Mouse (Mus musculus) spleen, postnatal 36 days (tissue): ENCODE data around the gene 1110017D15Rik.

Experiments
- DNase-seq, 2 experiments: peaks; one replicate each; pipeline ENCODE4 v3.0.0; 2022; ENCODE audit warnings: low spot score in 2 of 2, mixed read lengths in 1 of 2

Gene 1110017D15Rik

DNA sequence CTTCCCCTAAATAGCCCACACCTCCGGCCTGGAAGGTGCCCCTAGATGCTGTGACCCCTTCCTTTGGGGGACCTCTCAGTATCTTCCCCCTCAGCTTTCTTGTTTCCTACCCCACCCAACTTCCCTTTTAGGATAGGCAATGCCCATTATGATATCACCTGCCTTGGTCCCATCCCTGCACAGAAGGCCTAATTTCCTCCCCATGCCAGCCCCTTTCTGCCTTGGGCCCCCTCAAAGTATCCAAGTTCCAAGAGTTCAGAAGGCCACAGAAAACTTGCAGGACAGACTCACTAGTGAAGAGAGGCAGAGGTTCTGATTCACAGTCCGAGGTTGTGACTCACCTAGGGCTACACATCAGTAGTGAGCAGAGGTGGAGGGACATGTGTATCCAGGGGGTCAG is at the start of gene 1110017D15Rik:
Gene 1110017D15Rik, minus strand, starts transcription at position 101 of the 400 bp plus-strand sequence.
- no peak for DNase-seq

DNA sequence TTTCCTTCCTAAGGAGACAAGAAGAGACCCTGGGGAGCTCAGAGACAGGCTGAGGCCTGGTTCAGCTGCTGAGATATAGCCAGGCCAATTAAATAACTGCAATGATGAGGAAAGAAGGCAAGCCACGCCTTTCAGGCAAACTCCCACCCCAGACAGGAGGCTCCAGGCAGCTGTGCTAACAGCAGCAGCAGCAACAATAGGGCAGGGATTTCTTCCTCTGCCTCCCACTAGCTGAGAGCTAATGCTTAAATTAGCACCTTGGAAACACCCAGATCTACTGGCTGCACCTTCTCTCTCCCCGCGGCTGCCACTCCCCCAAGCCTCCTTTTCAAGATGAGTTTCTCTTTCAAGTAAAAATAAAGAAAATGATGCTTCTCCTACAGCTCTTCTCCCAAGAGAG is 49.0 kb upstream of the 1110017D15Rik start:
- DNase-seq = no peak

DNA sequence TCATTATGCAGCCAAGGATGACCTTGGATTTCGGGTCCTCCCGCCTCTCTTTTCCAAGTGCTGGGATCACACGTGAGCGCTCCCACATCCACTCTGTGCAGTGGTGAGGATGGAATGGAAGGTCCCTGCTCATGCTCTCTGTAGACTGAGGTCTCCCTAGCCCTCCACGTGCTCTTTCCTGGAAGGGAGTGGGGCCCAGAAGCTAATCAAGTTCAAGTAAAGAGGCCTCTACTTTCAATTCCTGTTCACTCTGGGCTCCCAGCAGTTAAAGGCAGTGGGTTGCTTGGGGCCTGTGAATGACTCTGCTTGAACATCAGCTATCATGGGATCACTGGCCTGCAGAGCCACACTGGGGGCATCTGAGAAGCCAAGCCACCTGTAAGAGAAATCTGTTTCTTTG is 46.2 kb upstream of the 1110017D15Rik start:
- DNase-seq = no peak

DNA sequence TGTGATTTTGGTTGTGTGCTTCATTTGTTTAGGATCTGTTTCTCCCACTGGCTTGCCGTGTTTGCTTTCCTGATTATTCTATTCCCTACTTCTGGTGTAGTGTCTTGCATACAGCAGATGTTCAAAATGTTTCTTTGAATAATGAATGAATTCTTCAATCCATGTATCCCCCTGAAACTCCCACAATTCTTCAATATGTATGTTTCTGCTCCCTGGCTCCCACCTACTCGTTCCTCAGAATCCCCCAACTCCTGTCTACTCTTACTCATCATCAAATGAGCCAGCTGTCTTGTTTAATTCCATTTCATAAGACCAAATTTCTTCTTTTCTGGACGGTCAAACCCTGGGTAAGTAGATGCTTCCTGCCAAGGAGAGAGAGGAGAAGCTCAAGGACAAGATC is 40.0 kb upstream of the 1110017D15Rik start:
- DNase-seq = no peak

DNA sequence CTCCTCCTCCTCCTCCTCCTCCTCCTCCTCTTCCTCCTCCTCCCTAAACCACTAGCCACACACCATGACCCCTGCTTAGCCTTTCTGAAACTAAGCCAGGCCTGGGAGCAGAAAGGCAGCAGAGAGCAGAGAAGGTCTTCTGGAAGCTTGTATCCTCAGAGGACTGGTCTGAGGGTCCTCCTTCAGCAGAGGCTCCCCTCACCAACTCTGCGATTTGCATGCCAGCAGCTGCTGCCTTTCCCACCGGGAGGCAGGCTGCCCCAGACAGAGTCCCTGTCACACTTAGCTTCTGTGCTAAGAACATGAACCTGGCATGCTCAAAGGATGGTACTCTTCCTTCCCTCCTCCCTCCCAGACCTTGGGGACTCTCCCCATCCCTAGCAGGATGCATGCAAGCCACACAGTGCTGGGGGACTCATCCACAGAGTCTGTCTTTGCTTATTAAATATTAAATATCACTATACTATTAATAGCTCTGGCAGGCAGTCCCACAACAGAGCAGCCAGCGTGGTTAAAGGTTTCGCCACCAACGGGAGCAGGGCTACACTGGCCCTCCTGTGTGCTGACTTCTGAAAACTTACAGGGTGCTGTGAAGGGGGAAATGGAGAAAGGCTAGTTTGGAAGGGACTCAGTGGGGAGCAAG is 39.3 kb upstream of the 1110017D15Rik start:
- no peak for DNase-seq

DNA sequence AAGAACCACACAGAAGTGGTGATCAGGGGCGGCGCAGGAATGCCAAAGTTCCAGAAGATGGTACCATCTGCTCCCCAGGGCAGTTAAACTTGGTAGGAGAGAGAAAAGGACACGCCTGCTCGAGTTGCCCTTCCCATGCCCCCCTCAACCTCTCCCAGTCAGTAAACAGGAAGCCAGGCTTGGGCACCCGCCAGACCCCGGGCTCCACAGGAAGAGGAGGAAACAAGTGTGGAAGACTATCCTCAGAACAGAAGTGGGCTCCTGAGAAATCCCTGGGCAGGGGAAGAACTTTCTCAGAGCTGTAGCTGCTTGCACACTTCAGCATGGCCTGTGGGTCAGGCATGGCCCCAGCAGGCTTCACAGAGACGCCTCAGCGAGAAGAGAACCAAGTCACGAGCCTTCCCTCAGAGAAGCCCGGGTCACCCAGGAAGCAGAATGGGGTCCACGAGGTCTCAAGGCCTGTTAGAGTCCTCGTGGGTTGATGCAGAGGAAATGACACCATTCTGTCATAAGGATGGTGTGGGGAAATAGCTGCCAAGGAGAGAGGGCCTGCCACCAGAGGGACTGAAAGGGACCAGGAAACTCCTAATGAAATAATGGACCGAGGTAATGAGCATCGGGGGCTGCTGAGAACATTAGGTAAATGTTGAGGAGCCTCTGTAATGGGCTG is 38.0 kb upstream of the 1110017D15Rik start:
- peak; percentile 23 to 50 for DNase-seq

DNA sequence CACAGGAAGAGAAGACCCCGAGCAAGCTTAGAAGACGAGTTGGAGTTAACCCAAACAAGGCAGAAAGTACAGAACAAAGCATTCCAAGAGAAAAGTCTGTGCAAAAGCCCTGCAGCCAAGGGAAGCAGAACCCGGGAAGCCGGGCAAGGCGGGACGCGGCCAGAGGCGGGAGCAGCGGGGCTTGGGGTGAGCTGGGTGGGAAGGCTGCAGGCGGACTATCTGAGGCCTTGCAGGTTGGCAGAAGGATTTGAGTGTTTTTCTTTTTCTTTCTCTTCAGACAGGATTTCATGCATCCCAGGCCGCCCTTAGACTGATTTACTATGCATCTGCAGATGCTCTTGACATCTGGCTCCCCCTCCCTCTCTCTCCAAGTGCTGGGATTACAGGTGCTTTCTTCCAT is 36.0 kb upstream of the 1110017D15Rik start:
- no peak for DNase-seq

DNA sequence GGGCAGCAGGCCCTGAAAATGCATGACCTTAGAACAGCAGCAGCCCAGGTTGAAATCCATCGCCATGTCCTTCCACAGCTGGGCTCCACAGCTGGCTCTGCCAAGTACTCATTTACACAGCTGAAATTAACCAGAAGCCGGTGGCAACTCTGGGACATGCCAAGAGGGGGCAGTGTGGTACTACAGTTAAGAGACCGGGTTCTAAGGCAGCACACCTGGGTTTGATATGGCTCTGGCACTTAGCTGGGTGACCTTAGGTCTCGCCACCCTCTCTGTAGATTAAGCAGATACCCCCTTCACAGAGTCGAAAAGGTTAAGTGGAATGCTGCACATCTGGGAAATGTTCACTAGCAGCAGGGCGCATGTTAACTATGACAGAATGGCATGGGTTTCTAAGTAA is 35.4 kb upstream of the 1110017D15Rik start:
- peak; percentile 53 to 54 for DNase-seq

DNA sequence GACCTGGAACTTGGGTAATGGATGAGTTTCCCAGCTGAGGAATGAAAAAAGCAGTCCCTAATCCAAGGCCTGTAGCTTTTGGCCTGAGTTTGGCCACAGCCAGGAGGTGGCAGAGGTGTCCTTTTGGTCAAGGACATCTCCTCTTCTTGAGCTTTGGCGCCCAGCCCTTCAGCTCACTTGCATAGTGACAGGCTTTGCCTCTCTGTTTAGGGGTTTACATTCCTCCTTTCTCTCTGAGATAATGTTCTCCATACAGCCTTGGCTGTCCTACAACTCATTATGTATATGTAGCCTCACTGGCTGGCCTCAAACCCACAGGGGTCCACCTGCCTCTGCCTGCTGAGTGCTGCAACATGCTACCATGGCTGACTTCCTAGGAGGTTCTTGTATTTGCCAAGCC is 30.0 kb upstream of the 1110017D15Rik start:
- no peak for DNase-seq

DNA sequence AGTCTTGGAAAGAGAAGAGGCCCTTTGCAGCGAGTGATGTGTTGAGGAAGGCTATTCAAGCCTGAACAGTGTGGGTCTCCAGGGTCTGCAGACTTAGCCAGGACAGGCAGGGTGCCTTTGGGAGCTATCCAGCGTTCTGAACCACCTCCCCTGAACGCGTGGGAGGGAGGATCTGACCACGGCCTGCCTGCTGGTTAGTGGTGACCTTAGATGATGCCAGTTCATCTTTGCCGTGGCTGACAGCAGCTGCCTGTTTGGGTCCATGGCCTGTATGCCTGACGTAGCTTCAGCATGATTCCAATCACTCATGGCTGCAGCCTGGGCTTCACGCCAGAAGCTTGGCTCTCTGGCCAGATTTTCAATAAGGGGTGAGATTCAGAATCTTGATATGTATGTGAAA is 28.9 kb upstream of the 1110017D15Rik start:
- DNase-seq = no peak

DNA sequence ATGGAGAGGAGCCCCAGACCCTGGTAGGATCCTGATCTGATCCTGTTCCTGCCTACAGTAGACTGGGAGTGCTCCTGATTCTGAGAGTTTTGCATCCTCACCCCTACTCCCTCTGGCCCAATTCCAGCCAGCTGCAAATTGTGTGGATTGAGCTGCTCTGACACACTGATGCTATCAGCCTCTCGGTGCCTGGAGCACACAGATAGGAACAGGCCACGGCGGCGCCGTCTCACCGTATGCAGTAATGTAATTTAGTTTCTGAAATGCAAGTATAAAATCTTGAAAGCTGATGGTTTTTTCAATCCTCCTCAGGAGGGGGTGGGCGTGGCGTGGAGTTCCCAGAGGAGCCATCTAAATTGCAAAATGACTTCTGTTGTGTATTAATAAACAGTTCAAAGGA is 25.0 kb upstream of the 1110017D15Rik start:
- DNase-seq = no peak

DNA sequence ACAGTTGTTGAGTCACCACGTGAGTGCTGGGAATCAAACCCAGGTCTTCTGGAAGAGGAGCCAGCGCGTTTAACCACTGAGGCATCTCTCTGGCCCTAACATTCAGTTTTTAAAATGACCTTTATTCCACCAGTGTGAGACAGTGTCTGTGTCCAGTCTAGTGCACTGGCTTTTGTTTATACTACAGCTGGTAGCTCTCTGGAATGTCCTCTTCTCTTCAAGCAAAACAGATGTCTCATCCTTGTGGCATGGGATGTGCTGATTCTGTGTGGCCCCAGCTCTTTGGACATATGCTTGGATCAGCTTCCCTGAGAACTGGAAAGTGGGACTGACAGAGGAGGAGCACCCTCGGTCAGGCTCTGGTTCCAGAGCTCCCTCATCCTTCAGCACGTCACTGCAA is 17.7 kb upstream of the 1110017D15Rik start:
- no peak for DNase-seq

DNA sequence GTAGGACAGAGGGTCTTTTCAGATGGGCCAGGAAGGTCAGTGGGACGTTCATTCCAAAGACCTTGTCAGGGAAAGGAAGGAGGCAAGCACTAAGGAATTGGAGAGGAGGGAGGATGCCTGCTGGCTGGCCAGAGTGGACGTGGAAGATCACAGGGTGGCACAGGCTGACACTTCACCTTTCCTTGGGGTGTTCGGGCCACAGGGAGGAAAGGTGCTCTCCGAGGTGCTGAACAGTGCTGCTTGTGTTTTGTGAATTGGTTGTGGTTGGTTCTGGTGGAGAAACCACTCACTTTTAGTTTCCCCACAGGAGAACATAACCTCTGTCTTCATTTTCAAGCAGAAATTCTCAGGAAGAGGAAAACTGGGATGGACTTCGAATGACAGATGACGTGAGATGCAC is 15.3 kb upstream of the 1110017D15Rik start:
- DNase-seq = no peak

DNA sequence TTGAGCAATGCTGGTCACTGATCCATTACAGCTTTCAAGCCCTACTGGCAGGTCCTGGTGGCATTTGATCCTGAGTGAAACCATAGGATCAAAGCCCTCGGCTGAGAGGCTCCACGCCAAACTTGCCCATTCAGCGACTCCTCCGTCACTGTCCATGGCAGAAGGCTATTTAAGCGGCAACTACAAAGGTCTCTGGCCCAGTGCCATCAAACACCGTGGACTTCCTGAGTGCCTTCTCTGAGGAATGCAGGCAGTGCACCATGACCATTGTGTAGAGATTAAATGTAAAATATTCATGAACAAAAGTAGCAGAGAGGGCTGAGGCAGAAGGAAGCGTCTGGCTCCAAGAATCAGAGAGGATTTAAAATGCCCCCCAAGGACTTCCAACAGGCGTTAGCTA is 10.9 kb upstream of the 1110017D15Rik start:
- DNase-seq = no peak

DNA sequence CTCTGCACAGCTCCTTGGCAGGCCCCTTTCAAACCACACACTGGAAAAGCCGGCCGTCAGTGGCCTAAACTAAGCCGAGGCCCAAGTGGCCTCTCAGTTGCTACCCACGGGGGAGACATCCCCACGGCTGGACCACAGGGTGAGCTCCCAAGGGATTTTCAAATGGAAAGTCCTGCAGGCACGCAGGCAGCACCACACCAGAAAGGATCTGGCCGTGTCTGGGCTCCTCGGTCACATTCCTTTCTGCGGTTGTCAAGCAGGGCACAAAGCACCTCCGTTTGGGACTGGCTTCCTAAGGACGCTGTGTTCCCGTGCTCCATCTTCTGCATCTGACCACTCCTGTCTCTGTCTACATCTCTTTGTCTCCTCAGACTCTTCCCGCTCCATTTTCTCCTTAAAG is 9.9 kb upstream of the 1110017D15Rik start:
- DNase-seq = no peak

DNA sequence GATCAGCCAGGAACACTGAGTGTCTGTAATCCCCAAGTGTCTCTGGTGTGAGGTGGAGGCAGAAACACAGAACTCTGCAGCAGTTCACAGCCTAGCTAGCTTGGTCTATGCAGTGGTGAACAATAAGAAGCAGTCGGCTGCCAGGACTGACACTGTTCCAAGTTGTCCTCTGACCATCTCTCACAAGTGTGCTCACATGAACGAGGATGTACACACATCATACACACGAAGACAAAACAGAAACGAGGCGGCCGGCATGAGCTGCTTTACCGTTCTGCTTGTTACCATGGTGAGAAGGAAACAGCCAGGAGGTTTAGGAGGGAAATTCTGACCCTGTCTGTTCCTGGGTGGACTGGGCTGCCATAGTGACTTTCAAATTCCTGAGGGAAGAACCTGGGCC is 9.4 kb upstream of the 1110017D15Rik start:
- DNase-seq = no peak

DNA sequence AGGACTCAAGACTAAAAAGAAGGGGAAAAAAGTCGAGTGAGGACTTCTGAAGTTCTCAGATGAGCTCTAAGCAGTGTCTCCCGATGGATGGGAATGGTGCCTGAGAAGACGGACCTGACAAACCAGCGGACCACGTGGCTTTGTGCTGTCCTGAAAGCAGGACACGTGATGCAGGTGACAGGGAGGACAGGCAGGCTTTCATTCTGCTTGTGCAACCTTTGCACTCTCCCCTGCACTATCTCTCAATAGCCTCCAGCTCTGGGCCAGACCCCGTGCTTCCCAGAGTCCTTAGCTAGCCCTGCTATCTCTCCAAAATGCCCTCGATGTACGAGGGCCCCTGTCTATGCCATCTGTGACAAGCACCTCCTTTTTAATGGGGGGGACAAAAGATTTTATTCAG is 7.7 kb upstream of the 1110017D15Rik start:
- DNase-seq = no peak

DNA sequence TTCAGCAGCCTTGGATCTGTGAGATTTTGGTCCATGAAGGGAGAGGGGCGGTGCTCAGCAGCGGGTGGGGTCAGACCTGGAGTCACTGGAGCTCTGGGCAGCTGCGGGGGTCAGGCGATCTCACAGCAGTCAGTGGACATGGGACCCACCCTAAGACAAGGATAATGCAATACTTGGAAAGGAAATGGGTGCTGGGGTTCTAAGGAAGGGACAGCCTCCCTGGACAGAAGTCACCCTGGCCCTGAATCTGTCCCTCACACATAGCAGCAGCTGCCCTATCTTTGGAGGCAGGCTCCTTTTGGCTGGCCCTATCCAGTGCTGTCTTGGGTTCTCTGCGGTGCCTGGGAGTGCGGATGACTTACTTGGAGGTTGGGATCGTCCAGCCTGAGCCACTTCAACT is 6.7 kb upstream of the 1110017D15Rik start:
- no peak for DNase-seq

DNA sequence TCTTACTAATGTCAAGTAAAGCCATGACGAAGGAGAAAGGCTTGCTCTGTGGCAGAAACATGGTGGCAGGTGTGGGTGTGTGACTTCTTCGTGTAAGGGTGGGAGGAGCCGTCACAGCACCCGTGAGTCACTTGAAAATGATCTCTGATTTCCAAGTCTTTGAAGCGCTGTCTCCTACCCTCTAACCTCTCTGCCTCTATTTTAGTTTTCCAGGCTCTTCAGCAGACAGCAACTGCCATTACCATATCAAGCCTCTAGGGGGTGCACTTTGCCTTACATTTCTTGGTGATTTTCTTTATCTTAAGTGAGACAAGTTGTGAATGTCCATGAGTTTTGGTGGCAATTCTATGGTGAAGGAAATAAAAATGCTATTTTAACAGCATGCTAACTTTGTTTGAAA is 5.7 kb upstream of the 1110017D15Rik start:
- no peak for DNase-seq

DNA sequence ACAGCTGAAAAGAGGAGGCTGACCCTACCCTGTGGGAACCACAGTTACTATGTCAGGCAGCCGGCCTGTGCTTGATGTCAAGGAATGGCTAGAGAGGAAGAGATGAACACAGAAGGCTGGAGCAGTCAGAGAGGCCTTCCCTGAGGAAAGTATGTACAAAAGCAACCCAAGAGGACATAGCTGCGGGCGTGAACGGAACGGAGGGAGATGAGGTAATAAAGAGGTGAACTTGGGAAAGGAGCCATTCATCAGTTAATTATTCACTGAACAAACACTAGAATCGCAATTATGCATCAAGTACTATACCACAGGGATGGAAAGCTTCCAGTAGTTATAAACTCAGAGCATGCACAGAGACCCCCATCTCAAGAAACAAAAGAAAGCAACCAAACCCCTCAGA is 5.0 kb upstream of the 1110017D15Rik start:
- DNase-seq = no peak

DNA sequence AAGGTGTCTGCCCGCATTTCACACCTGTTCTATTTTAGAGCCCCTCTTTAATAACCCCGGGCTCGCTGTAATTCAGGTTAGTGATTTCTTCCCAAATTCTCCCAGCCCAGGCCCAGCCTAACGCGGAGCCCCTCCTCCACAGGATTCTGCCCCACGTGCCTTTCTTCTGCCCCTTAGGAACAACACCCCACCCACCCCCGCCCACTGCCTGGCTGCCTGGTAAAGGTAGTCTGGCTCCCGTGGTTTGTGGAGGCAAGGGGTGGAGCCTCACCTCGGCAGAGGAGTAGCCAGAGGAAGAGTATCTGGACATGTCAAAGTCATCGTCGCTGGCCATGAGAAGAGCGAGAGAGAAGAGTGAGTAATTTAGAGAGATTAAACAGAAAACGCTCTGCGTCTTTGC is 3.5 kb upstream of the 1110017D15Rik start:
- no peak for DNase-seq

DNA sequence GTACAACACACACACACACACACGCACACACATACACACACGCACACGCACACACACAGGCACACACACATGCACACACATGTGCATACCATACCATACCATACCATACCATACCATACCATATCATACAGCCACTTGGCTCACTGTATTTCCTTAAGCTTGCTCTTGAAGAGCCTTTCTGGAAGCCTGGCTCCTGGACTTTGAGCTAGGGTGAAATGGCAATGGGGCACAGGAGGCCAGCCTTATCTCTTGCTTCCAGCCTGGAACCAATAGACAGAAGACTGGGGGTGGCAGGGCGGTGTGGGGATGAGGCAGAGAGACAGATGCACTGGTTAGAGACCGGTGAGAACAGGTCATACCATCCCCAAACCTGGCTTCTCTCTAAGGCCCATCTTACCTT is 2.1 kb upstream of the 1110017D15Rik start:
- no peak for DNase-seq

DNA sequence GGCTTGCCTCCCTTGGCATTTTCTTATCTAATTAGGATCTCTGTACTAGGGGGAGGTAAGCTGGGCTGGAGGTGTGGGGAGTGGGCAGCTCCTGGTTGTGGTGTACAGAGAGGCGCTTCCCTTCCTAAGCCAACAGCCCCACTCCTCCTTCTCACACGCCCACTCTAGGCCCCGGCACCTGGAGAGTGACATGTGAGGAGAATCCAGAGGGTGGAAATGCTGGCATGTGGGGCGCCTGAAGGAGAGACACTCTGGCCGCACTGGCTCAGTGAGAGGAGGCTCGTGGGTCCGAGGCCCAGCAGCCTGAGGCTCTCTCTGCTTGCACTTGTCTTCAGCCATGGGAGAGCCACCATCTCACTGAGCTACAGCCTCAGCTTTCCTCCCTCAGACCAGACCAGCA is 1.2 kb upstream of the 1110017D15Rik start:
- DNase-seq = no peak

DNA sequence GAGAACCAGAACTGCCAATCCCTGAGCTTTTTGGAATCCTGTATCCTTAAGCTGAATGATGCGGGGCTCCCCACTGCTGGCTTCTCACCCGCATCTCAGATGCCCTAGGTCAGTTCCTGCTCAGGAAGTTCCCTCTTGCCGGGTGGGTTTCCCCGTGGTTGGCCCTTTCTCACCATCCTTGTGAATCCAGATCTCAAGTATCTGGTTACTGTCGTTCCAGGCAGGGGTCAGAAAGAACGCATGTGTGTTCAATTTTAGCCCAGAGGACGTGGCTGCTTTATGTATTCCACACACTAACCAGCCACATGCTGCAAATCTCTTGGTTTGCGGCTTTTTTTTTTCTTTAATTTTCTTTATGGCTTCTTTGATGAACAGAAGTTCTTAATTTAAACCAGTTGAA is 3.4 kb downstream of the 1110017D15Rik start:
- DNase-seq = no peak
